Mouse (Mus musculus): ENCODE data around the gene Slco2a1. TPM values are rescaled to one million over a fixed set of nuclear protein-coding genes. Genes with fewer than 3 reads are reported as not detected.

The Slco2a1 gene
- total RNA-seq, 2 experiments from 2014 or later, result 4.3 to 5.6 TPM

DNA sequence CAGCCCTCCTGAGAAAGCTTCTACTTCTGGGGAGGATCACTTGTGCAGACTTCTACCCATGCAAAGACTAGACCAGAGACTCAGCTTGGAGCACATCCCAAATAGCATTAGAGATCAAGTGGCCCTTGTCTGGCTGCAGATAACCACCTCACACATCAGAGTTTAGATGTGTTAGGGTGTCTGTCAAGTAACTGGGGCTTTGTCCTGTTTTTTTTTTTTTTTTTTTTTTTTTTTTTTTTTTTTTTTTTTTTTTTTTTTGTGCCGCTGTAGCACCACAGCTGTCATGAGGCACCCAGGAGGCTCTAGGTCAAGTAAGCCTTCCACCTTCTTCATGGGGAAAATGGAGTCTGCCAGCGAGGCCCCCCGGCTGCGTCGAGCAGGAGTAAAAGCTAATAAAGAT is 42.7 kb downstream of the Slco2a1 start:
- DNase-seq, result no peak
- intact Hi-C loops (cut with DNase I), result no loop called here

DNA sequence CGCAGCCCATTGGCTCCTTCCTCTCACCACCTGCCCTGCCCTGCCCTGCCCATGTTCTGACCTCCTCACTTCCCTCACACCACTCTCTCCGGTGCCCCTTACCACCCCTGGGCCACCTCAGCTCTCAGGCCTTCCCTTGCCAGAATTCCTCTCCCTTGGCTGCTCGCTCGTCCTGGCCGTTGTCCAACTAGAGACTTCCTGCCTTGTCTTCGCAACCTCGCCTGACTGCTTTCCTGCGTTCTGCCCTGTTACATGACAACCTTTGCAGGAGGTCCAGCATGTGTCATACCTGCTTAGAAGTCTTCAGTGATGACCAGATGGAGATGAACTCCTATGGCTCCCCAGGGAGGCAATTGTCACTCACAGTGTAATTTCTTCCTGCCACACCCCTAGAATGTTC is 43.7 kb downstream of the Slco2a1 start:
- DNase-seq, result peak; percentile 46 to 48
- intact Hi-C loops (cut with DNase I), result no loop called here

DNA sequence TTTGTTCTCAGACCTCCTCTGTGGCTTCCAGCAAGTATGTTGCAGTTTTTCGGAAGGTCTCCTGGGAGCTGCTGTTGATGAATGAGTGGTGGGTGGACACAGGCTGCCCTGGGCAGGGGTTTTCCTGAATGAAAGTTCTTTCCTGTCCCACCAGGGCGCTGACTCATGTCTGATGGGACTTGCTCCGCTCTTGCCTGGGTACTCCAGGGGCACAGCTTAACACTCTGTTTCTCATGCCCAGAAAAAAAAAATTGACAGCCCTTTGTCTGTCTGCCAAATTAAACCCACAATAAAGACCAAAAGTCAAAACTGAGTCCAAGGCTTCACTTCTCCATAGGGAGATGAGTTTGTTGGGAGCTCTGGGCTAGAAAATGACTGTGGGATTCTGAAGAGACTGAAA is 44.9 kb downstream of the Slco2a1 start:
- intact Hi-C loops (cut with DNase I), result no loop called here
- DNase-seq, result no peak

DNA sequence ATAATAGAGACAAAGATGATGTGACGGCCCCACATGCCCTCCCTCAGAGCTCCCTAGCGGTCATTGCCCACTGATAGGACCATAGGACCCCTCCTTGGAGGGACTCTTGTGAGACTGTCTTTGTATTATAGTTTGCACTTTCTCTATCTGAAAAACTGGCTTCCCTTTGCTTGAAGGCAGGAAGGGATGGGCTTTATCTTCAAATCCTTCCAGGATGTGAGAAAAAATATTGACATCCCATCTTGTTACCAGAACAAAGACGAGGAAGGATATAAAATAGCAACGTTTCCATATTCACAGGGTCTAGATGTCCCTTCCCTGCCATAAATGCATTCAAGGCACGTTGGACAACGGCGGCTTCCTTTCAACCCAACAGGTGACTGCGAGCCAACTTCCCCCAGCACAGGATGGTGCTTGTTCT is 48.5 kb downstream of the Slco2a1 start:
- no peak for DNase-seq
- intact Hi-C loops (cut with DNase I), result no loop called here

DNA sequence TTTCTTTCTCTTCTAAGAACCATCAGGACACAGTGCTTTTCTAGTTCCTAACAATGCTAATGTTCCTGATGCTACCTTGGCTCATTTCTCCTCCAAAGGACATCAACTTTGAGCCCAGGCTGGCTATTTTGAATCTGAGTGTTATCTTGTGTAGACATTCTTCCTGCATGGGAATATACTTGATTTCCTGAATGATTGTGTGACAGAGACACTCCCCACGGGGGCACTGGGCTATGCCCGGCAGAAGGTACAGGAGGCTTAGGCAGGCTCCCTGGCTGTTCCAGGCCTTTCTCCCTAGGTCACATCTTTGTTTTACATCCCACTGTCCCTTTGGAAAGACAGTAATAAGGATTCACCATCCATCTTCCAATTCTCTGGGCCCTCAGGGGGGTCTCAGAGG is 49.8 kb downstream of the Slco2a1 start:
- DNase-seq, result no peak
- intact Hi-C loops (cut with DNase I), result no loop called here

DNA sequence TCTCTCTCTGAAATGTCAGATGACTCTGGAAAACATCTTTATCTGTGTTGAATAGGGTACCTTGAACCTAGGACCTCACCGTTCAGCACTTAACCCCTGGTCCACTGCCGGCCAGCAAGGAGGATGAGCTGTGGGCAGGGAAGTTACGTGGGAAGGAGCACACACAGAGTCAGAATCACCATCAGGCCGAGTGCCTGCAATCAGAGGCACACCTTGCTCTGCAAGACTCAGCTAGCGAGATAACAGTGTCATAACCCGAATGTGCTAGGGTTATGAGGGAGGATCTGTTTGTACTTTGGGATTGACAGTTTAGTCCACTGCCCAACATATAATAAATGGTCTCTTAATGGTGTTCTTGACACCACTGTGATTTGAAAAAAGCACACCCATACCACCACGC is 50.2 kb downstream of the Slco2a1 start:
- DNase-seq, result no peak
- intact Hi-C loops (cut with DNase I), result no loop called here

DNA sequence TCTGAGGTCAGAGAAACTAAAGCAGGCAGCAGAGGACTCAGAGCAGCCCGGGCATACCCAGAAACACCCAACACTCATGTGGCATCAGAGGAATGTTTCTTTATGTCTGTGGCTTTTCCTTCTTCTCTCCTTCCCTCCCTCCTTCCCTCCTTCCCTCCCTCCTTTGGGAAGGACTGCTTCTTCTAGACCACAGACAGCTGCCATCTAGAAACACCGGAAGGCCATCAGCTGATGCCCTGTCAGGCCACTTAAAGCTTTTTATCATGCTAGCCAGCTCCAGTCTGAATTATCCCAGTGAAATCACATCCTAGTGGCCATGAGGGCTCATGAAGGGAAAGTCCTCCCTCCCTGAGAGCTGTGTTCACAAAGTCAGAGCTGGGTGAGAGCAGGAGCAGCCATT is 52.1 kb downstream of the Slco2a1 start:
- intact Hi-C loops (cut with DNase I), result no loop called here
- DNase-seq, result no peak

DNA sequence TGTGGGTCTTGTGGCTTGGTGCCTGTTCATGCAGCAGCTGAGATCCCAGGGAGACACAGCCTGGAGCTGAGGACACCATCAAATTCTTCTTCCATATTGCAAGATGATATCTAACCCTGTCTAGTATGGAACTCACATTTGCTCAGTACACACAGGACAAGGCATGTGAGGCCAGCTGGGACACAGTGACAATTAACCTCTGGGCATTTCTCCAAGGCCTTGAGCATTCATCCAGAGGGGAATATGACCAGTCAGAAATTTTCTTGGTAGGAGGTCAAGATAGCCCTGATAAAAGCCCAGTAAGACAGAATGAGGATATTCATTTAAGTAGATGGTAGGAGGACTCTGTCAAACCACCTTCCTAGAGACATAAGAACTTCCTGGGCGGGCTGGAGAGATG is 56.9 kb downstream of the Slco2a1 start:
- intact Hi-C loops (cut with DNase I), result no loop called here
- no peak for DNase-seq

DNA sequence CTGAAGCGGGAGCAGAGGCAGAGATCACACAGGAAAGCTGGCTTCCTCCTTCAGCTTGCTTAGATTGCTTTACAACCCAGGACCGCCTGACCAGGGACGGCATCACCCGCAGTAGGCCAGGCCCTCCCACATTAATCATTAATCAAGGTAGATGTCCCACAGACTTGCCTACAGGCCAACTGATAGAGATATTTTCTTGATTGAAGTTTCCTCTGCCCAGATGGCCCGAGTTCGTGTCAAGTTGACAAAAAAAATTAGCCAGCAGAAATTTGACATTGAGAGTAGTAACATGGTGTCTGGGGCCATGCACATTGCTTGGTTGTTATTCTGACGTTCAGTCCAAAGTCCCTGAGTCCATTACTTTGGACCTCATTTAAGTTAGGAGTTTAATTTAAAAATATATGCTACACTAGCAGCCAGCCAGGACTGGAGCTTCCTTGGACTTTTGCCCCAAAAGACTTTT is 60.6 kb downstream of the Slco2a1 start:
- intact Hi-C loops (cut with DNase I), result no loop called here
- no peak for DNase-seq

DNA sequence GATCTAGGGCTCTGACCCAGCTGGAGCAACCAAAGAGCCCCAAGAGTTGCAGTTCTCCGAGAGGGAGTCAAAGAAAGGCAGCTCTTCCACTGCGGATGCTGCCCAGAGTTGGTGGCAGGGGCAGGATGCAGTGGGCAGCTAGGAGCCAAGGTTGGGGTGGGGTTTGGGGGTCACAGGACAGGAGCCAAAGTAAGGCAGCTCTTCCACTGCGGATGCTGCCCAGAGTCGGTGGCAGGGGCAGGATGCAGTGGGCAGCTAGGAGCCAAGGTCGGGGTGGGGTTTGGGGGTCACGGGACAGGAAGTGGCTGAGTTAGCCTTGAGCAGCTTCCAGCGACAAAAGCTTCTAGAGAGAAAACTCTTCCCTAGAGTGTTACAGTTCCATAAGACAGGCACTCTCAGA is 65.3 kb downstream of the Slco2a1 start:
- intact Hi-C loops (cut with DNase I), result no loop called here
- DNase-seq, result no peak

DNA sequence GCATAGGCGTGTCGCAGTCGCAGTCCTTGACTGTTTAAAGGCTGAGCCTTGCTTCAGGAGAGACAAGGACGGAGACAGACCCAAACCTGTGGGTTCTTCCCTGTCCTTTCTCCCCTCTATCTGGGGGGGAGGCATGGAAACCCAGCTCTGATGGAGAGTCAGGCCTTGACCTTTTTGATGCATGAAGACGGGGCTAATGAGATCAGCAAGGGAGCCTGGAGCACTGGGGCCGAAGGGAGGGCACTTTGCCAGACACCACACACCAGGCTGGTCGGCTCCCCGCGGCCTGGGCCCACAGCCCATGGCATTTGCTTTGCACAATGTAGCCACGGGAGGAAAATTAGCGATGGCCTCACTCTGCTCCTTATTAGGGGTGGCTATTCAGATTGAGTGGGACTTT is 66.5 kb downstream of the Slco2a1 start:
- DNase-seq, result no peak
- intact Hi-C loops (cut with DNase I), result no loop called here

DNA sequence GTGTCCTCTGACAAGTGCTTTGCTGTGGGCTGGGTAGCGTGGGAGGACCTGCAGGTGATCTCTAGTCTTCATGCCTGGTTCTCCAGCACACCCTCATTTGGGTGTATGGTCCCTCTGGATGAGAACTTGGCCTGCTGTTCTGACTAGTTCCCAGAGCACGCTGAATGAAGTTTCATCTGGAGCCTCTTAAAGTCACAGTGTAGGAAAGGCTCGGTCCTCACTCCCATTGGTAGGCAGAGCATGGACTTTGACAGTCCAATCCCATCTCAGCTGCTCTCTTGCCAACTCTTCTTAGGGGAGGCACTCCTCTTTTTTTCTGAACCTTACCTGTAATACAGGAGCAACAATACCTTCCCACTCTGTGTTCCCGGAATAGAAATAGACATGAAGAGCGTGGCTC is 67.7 kb downstream of the Slco2a1 start:
- no peak for DNase-seq
- intact Hi-C loops (cut with DNase I), result no loop called here

DNA sequence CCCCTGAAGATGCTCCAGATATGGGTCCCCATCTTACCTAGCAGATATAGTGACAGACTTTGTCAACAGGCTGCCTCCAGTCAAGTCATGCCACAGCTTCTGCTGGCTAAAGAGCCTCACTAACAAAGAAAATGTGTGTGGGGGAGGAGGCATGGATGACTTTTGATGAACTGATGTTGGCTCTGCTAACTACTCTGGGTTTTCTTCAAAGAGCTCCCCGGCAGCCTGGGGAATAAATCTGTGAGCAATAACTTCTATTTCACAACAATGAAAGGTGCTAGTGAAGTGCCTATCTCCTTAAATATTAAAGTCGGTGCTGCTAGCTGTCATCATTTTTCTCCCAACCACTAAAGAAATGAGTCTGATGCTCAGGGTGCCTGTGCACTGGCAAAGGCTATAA is 72.0 kb downstream of the Slco2a1 start:
- intact Hi-C loops (cut with DNase I), result no loop called here
- DNase-seq, result no peak

DNA sequence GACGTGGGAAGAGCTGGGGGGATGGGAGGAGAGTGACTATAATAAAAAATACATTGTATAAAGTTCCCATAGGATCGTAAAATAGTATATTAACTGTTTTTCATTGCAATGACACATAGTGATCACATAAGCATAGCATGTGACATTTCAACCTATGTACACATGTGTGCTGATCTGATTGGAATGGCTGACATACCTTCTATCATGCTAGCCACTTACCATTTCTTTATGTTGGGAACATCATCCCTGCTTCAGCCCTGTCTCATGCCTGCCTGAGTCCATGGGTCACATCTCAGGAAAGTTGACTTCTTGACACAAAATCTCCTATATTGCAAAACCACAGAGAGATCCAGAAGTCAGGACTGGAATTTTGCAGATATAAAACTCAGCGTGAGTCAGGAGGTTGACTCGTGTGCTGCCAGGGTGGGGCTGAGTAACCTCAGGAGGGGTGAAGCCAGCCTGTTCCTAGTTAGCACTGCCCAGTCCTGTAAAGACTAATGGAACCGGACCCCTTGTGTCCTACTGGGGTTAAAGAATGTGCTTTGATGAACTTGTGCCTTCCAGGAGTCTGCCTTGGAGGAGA is 73.0 kb downstream of the Slco2a1 start:
- intact Hi-C loops (cut with DNase I), result no loop called here
- DNase-seq, result no peak

DNA sequence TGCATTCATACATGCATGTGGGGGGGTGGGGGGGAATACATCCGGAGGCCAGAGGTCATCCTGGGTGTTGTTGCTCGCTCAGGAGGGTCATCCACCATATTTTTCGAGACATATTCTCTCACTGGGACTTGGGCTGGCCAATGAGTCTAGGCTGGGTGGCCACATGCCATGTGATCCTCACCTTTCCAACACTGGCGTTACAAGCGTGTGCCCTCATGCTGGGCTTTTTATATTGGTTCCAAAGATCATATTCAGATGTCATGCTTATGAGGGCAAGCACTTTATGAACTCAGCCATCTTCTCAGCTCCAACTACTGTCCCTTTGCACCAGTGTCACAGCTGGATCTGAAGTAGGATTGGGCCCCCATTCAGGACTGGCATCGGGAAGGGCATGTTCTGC is 75.1 kb downstream of the Slco2a1 start:
- no peak for DNase-seq
- intact Hi-C loops (cut with DNase I), result no loop called here

DNA sequence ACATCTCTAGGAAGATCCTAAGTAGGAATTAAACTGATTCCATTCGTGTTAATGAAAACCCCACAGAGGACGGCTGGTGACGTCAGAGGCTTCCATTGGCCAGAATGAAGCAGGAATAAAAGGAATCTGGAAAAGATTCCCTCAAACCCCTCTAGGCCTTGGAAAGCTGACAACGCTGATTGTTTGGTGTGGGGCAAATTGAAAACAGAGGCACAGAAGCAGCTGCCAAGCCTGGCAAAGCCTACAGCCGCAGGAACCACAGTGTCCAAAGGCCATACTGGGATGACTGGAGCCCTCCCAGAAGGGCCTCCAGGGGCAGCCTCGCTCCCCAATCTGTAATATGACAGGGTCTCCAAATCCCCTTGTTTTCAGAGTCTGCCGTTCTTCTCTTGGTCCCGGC is 78.3 kb downstream of the Slco2a1 start:
- intact Hi-C loops (cut with DNase I), result no loop called here
- no peak for DNase-seq

DNA sequence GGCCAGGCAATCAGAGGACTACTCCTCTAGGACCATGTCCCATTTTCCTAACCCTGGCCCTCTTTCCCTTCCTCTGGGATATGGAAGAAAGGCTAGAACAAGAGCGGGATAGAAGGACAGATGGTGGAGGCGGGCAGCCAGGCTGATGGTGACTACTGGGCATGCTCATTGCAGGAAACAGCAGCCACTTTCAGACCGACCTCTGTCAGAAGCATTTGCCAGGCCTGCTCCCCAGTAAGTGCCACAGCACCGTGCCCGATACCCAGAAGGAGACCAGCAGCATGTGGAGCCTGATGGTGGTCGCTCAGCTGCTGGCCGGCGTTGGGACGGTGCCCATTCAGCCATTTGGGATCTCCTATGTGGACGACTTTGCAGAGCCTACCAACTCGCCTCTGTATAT is 79.1 kb downstream of the Slco2a1 start:
- intact Hi-C loops (cut with DNase I), result no loop called here

DNA sequence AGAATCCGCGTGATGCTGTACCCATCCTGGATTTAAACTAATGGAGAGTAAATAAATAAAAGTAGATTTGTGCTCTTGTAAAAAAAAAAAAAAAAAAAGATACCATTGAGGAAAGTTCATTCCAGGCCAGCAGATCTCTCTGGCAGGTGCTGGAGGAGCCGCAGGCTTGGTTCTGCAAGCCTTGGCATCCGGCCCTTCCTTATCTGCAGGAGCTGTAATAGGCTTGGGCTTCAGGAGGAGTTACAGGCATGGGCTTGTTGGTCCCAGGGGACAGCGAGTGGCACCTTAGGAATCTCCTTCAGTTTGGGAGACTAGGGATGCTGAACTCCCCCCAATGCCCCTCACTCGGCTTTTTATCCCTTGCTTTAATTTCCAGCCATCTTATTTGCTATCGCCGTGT is 80.3 kb downstream of the Slco2a1 start:
- intact Hi-C loops (cut with DNase I), result no loop called here
- peak in 1 of 2 experiments; percentile 27 for DNase-seq

More for the DNA sequence above, 79.1 kb downstream of the Slco2a1 start:
- no peak for DNase-seq

DNA sequence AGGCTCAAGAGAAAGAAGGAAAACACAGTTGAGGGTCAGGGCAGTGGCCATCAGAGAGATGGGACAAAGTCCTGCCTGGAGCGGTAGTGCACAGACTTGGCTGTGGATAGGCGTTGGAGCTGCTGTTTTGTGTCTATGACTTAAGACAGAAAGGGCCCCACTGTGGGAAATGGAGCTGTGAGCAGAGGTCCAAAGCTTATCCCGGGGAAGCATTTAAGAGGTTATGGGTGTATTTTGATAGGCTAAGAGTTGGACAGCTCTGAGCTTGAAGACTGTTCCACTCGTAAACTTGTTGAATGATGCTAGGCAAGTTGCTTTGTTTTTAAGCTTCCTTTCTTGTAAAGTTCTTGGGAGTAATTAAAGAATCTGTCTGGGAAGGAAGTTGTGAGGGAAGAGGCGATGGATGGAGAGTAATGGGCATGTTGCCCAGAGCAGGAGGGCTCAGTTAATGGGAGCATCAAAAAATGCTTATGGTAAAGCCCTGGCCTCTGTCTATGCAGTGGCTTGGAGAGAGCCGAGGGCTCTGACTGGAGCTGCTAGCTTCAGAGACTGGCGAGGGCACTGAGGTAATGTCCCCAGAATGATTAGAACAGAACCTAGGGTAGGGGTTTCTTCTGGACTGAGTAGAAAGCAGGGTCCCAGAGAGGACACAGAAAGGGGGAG is 83.2 kb downstream of the Slco2a1 start:
- DNase-seq, result no peak
- intact Hi-C loops (cut with DNase I), result no loop called here

DNA sequence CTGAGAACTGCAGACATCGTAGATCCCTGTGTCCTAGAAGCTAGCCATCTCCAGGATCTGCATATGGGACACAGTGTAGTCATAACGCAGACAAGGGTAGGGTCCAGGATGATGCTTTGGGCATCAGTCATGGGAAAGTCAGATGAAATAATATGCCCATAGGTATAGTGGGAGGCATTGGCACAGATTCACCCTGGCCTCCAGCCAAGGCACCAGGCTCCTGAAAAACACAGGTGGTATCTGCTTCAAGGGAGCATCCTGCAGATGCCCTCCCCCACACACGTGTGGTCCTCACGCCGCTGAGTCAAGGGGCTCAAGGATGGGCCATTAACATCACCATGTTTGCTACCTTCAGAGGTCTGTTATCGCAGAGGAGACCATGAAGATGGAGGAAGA is 83.7 kb downstream of the Slco2a1 start:
- no peak for DNase-seq
- intact Hi-C loops (cut with DNase I), result no loop called here

DNA sequence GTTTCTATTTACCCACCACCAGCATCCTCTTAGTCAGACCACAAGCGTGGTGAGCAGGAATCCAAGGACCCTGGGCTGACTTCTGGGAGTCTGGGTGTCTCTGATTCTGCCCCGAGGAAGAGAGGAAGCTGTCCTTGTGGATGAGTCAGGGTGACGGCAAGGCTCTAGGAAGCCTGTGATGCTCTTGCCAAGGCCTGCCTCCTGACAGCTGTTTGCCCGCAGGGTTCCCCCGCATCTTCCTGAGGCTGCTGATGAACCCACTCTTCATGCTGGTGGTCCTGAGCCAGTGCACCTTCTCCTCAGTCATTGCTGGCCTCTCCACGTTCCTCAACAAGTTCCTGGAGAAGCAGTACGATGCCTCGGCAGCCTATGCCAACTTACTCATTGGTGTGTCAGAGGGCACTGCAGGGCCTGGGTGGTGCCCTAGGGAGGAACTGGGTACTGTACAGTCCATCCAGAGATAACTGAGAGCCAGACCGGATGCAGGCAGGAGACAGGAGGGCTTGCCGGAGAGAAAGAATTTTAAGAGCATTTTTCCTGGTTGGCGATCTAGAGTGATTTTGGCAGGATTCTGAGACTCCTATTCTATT is 84.5 kb downstream of the Slco2a1 start:
- DNase-seq, result no peak
- intact Hi-C loops (cut with DNase I), result no loop called here

DNA sequence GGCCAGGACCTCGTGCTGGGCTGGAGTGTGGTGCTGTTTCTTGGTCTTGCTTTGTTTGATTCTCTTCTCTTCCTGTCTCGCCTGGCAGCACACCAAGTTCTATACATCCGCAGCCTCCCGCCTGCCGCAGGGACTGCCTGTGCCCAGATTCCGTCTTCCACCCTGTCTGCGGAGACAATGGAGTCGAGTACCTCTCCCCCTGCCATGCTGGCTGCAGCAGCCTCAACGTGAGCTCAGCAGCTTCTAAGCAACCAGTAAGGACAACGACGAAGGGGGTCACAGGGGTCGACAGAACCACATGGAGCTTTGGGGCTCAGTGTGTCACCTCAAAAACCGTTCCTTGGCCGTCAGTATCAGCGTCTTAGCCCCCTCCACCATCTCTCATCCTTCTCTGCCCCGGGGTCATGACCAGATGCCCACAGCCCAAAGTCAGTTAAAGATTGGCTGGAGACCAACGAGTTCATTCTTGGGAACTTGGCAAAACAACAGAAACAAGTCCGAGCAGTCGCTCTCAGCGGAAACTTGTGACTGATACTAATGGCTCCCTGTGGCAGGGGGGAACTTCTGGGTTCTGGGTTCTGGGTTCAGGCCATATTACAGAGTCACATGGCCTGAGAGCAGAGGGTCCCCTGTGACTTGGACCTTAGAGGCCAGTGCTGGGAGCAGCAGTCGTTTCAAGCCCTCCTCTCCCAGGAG is 88.5 kb downstream of the Slco2a1 start:
- intact Hi-C loops (cut with DNase I), result loop anchor here (5.0 kb wide), 1 partner anchor 65 kb away; no protein-coding TSS in a partner anchor
- peak; percentile 30 to 48 for DNase-seq
